Mouse (Mus musculus) liver, embryonic 14.5 days (tissue): ENCODE measurements around the gene Capsl. TPM values are rescaled to one million over a fixed set of nuclear protein-coding genes. Genes with fewer than 3 reads are reported as not detected.

ENCODE experiments used
- ATAC-seq: fragments of 200-750 bp; cut with Nextera tagmentation; 2 replicates; pipeline ENCODE4 v1.8.0; 2017; ENCODE audit warnings: moderate number of reproducible peaks, mild to moderate bottlenecking, moderate library complexity; ENCODE audit not compliant: insufficient read depth
- DNase-seq, 3 experiments: peaks; one replicate each; pipeline ENCODE4 v3.0.0-alpha.2; 2012 to 2013; ENCODE audit warnings: low read depth in 3 of 3, low spot score in 3 of 3
- H3K27ac ChIP-seq: fragments of 300-500 bp; sonication (generic); 2 replicates; pipeline ENCODE4 v1.5.1; 2014; ENCODE audit warnings: moderate library complexity, mild to moderate bottlenecking, control low read depth, inconsistent platforms
- H3K27me3 ChIP-seq: fragments of 300-500 bp; sonication (generic); 2 replicates; pipeline ENCODE4 v1.6.1; 2014; ENCODE audit warnings: mild to moderate bottlenecking, low read length, moderate library complexity; ENCODE audit not compliant: control insufficient read depth, insufficient read depth
- H3K36me3 ChIP-seq: fragments of 300-500 bp; sonication (generic); replicated peaks from 2 replicates; pipeline ENCODE4 v1.6.1; 2014; ENCODE audit warnings: low read depth; ENCODE audit not compliant: control insufficient read depth, insufficient read depth
- H3K4me1 ChIP-seq, 2 experiments: fragments of 200-500 bp in 1 of 2; fragments of 300-500 bp in 1 of 2; sonication (generic) in 1 of 2; replicated peaks; 2 replicates each; pipeline ENCODE4 v1.6.1; 2012 to 2014; ENCODE audit warnings: antibody characterized with exemption in 1 of 2, inconsistent platforms in 1 of 2, low read length in 1 of 2; ENCODE audit not compliant: control insufficient read depth in 2 of 2, insufficient read depth in 2 of 2
- H3K4me2 ChIP-seq: fragments of 300-500 bp; sonication (generic); 2 replicates; pipeline ENCODE4 v1.6.1; 2014; ENCODE audit warnings: low read depth, mild to moderate bottlenecking, control low read depth, moderate library complexity
- H3K4me3 ChIP-seq, 2 experiments: fragments of 200-500 bp in 1 of 2; fragments of 300-500 bp in 1 of 2; sonication (generic) in 1 of 2; 2 replicates each; pipeline ENCODE4 v1.5.1; 2012 to 2014; ENCODE audit warnings: low read depth in 2 of 2, low read length in 2 of 2, mild to moderate bottlenecking in 2 of 2, control low read depth in 1 of 2, inconsistent platforms in 1 of 2, moderate library complexity in 1 of 2; ENCODE audit not compliant: insufficient read depth in 1 of 2
- H3K9ac ChIP-seq: fragments of 300-500 bp; sonication (generic); replicated peaks from 2 replicates; pipeline ENCODE4 v1.6.1; 2014; ENCODE audit warnings: mild to moderate bottlenecking, control low read depth, moderate library complexity
- H3K9me3 ChIP-seq: fragments of 300-500 bp; sonication (generic); 2 replicates; pipeline ENCODE4 v1.6.1; 2016; ENCODE audit warnings: low read length, mixed read lengths; ENCODE audit not compliant: control insufficient read depth
- CTCF ChIP-seq: IDR thresholded peaks from 2 replicates; pipeline ENCODE4 v1.5.1; 2016; ENCODE audit warnings: antibody characterized with exemption, low read depth, control low read depth
- EP300 ChIP-seq: IDR thresholded peaks from 2 replicates; pipeline ENCODE4 v1.6.1; 2016; ENCODE audit warnings: antibody characterized with exemption, low read depth
- WGBS: fragments of 180-500 bp; shearing (Covaris S2); extraction: QIAGEN DNeasy Blood & Tissue Kit; methylation state at CpG from one replicate; pipeline ENCODE4 v1.1.7; 2014; ENCODE audit not compliant: insufficient replicate concordance; 5-methylcytosine and 5-hydroxymethylcytosine counted together
- polyA plus RNA-seq, 2 experiments: library from polyadenylated mRNA; depleted of rRNA in 1 of 2; stranded (reverse) in 1 of 2; unstranded in 1 of 2; fragments of >200 nt; fragmentation: Nextera tagmentation in 1 of 2; extraction: Ambion mirVana in 1 of 2; gene quantifications; 2 replicates each; pipeline versions ENCODE4 v1.2.1 to v1.2.3; 2012 to 2014

Gene Capsl
- polyA plus RNA-seq (2012; rRNA removed) (0.22 and 0.29 TPM in 2 replicates), polyA plus RNA-seq (2014; fragmentation: Nextera tagmentation; extraction: Ambion mirVana) (1.2 TPM in 2 replicates)

GRCm38 (mm10) chr15:9435534-9436180, at the start of gene Capsl:
TSS of gene Capsl (plus strand) at chr15:9436028.
- no peak within 1 kb of the TSS for H3K4me3 ChIP-seq
- ATAC-seq, result peak; percentile 47; the same call in 1 of the 2 replicates
- 39% methylated on average over 12 of the region's 12 CpGs for WGBS

GRCm38 (mm10) chr15:9409475-9409874, 26.4 kb upstream of the Capsl start:
- ATAC-seq, result no peak
- no peak for DNase-seq
- WGBS, result 68% methylated on average over 3 of the region's 3 CpGs
- no peak overlapping the region for H3K4me3 ChIP-seq
- H3K27me3 ChIP-seq, result no peaks in the 10 kb centered on the region
- no peak overlapping the region for H3K9ac ChIP-seq
- H3K4me1 ChIP-seq, result no peaks in the 10 kb centered on the region
- H3K9me3 ChIP-seq, result no peaks in the 10 kb centered on the region
- TF ChIP-seq CTCF (no peak), EP300 (no peak)
- H3K4me2 ChIP-seq, result no peak overlapping the region
- H3K27ac ChIP-seq, result no peak overlapping the region
- H3K36me3 ChIP-seq, result no peaks in the 10 kb centered on the region

More at GRCm38 (mm10) chr15:9435534-9436180, at the start of gene Capsl:
- Histone ChIP-seq H3K9ac (no peak within 1 kb of the TSS), H3K27me3 (no peaks in the 10 kb centered on the region), H3K4me1 (no peaks in the 10 kb centered on the region), H3K4me2 (peak within 1 kb of the TSS; percentile 15; the same call in 1 of the 2 replicates), H3K27ac (no peak within 1 kb of the TSS), H3K9me3 (no peaks in the 10 kb centered on the region), H3K36me3 (no peaks in the 10 kb centered on the region)
- TF ChIP-seq EP300 (no peak), CTCF (no peak)
- peak; percentile 13 to 35 (median 33) for DNase-seq

GRCm38 (mm10) chr15:9421163-9421562, 14.7 kb upstream of the Capsl start:
- ATAC-seq, result no peak
- no peak for TF ChIP-seq EP300

GRCm38 (mm10) chr15:9427849-9428248, 8.0 kb upstream of the Capsl start:
- no peak for ATAC-seq
- H3K4me2 ChIP-seq, result no peak overlapping the region
- H3K9me3 ChIP-seq, result no peaks in the 10 kb centered on the region
- no peaks in the 10 kb centered on the region for H3K27me3 ChIP-seq
- TF ChIP-seq CTCF (no peak), EP300 (no peak)
- H3K4me3 ChIP-seq, result no peak overlapping the region
- H3K9ac ChIP-seq, result no peak overlapping the region
- DNase-seq, result peak in 1 of 3 experiments; percentile 6
- H3K27ac ChIP-seq, result no peak overlapping the region
- H3K4me1 ChIP-seq, result no peaks in the 10 kb centered on the region
- H3K36me3 ChIP-seq, result no peaks in the 10 kb centered on the region

More at GRCm38 (mm10) chr15:9421163-9421562, 14.7 kb upstream of the Capsl start:
- no peaks in the 10 kb centered on the region for H3K36me3 ChIP-seq
- no peak for DNase-seq
- H3K27ac ChIP-seq, result no peak overlapping the region
- no peak overlapping the region for H3K4me2 ChIP-seq
- no peaks in the 10 kb centered on the region for H3K27me3 ChIP-seq
- H3K4me3 ChIP-seq, result no peak overlapping the region
- no peaks in the 10 kb centered on the region for H3K9me3 ChIP-seq
- H3K9ac ChIP-seq, result no peak overlapping the region
- no peaks in the 10 kb centered on the region for H3K4me1 ChIP-seq

- H3K4me1 ChIP-seq, result no peaks in the 10 kb centered on the region
- no peak overlapping the region for H3K9ac ChIP-seq
Observed at GRCm38 (mm10) chr15:9429843-9430242, 6.0 kb upstream of the Capsl start.

More at GRCm38 (mm10) chr15:9429843-9430242, 6.0 kb upstream of the Capsl start:
- DNase-seq, result no peak
- ATAC-seq, result no peak
- 72% methylated on average over 3 of the region's 3 CpGs for WGBS
- no peak overlapping the region for H3K27ac ChIP-seq
- H3K4me3 ChIP-seq, result no peak overlapping the region
- TF ChIP-seq CTCF, result no peak
- no peak for TF ChIP-seq EP300
- H3K36me3 ChIP-seq, result no peaks in the 10 kb centered on the region
- no peaks in the 10 kb centered on the region for H3K9me3 ChIP-seq
- no peak overlapping the region for H3K4me2 ChIP-seq
- no peaks in the 10 kb centered on the region for H3K27me3 ChIP-seq
